Mouse (Mus musculus): ENCODE data around the gene Usp48. TPM values are rescaled to one million over a fixed set of nuclear protein-coding genes. Genes with fewer than 3 reads are reported as not detected.
A peak's percentile ranks its signal among the peaks of the same experiment; 100 is the strongest.

The Usp48 gene
- polyA plus RNA-seq, 1 experiment: 26.7 TPM

GRCm38 (mm10) chr4:137661078-137661450, 67.5 kb downstream of the Usp48 start:
- Histone ChIP-seq H3K4me3 (ENCODE audit: low read depth, low read length) (no peak overlapping the region), H3K27ac (ENCODE audit: insufficient read depth, low read depth, low read length) (no peak overlapping the region), H3K36me3 (ENCODE audit: control insufficient read depth, insufficient read depth, low read length) (peaks cover 15% of the 10 kb centered on the region), H3K4me1 (ENCODE audit: control insufficient read depth, insufficient read depth, insufficient read length, low read length) (0 out of 2 replicates have a peak, but pooled peaks cover 4% of the 10 kb centered on the region), H3K27me3 (ENCODE audit: control insufficient read depth, insufficient read depth, low read length) (peaks cover 19% of the 10 kb centered on the region)
- WGBS: 57% methylated on average over 2 of the region's 2 CpGs
- TF ChIP-seq CTCF (IDR thresholded peaks at IDR 0.05; ENCODE audit: extremely low read depth, insufficient read length, insufficient replicate concordance, low read depth, low read length): no peak
- no peak for TF ChIP-seq POLR2A (IDR thresholded peaks at IDR 0.05; ENCODE audit: low read depth, low read length)

- peaks cover 24% of the 10 kb centered on the region for H3K27me3 ChIP-seq (ENCODE audit: control insufficient read depth, insufficient read depth, low read length)
- H3K4me3 ChIP-seq (ENCODE audit: low read depth, low read length): no peak overlapping the region
- WGBS: 79% methylated on average over 6 of the region's 6 CpGs
- H3K27ac ChIP-seq (ENCODE audit: insufficient read depth, low read depth, low read length): no peak overlapping the region
- H3K36me3 ChIP-seq (ENCODE audit: control insufficient read depth, insufficient read depth, low read length): peaks cover 10% of the 10 kb centered on the region
- 0 out of 2 replicates have a peak, but pooled peaks cover 4% of the 10 kb centered on the region for H3K4me1 ChIP-seq (ENCODE audit: control insufficient read depth, insufficient read depth, insufficient read length, low read length)
- TF ChIP-seq POLR2A (IDR thresholded peaks at IDR 0.05; ENCODE audit: low read depth, low read length) (no peak), CTCF (IDR thresholded peaks at IDR 0.05; ENCODE audit: extremely low read depth, insufficient read length, insufficient replicate concordance, low read depth, low read length) (no peak)
Observed at GRCm38 (mm10) chr4:137661547-137661946, 68.0 kb downstream of the Usp48 start.

GRCm38 (mm10) chr4:137663491-137663890, 69.9 kb downstream of the Usp48 start:
- H3K27ac ChIP-seq (ENCODE audit: insufficient read depth, low read depth, low read length): no peak overlapping the region
- 59% methylated on average over 4 of the region's 4 CpGs for WGBS
- 0 out of 2 replicates have a peak, but pooled peaks cover 4% of the 10 kb centered on the region for H3K4me1 ChIP-seq (ENCODE audit: control insufficient read depth, insufficient read depth, insufficient read length, low read length)
- TF ChIP-seq CTCF (IDR thresholded peaks at IDR 0.05; ENCODE audit: extremely low read depth, insufficient read length, insufficient replicate concordance, low read depth, low read length) (no peak), POLR2A (IDR thresholded peaks at IDR 0.05; ENCODE audit: low read depth, low read length) (no peak)
- no peaks in the 10 kb centered on the region for H3K36me3 ChIP-seq (ENCODE audit: control insufficient read depth, insufficient read depth, low read length)
- H3K27me3 ChIP-seq (ENCODE audit: control insufficient read depth, insufficient read depth, low read length): peaks cover 24% of the 10 kb centered on the region
- no peak overlapping the region for H3K4me3 ChIP-seq (ENCODE audit: low read depth, low read length)

- under 1% methylated on average over 44 of the region's 44 CpGs for WGBS
- Histone ChIP-seq H3K4me1 (ENCODE audit: control insufficient read depth, insufficient read depth, insufficient read length, low read length) (0 out of 2 replicates have a peak, but pooled peaks cover 4% of the 10 kb centered on the region), H3K27ac (ENCODE audit: insufficient read depth, low read depth, low read length) (no peak within 1 kb of the TSS), H3K4me3 (ENCODE audit: low read depth, low read length) (peak within 1 kb of the TSS; percentile 46), H3K27me3 (ENCODE audit: control insufficient read depth, insufficient read depth, low read length) (peaks cover 24% of the 10 kb centered on the region), H3K36me3 (ENCODE audit: control insufficient read depth, insufficient read depth, low read length) (no peaks in the 10 kb centered on the region)
- TF ChIP-seq CTCF (IDR thresholded peaks at IDR 0.05; ENCODE audit: extremely low read depth, insufficient read length, insufficient replicate concordance, low read depth, low read length): no peak
- TF ChIP-seq POLR2A (IDR thresholded peaks at IDR 0.05; ENCODE audit: low read depth, low read length): no peak
Observed at GRCm38 (mm10) chr4:137664433-137664979, 71.0 kb downstream of the Usp48 start, which contains the start of gene Rap1gap. Gene Rap1gap, plus strand, starts transcription at chr4:137664726.

GRCm38 (mm10) chr4:137664980-137665675, 71.6 kb downstream of the Usp48 start:
- Histone ChIP-seq H3K27ac (ENCODE audit: insufficient read depth, low read depth, low read length) (no peak overlapping the region), H3K4me3 (ENCODE audit: low read depth, low read length) (peak overlapping the region; percentile 46), H3K36me3 (ENCODE audit: control insufficient read depth, insufficient read depth, low read length) (no peaks in the 10 kb centered on the region), H3K27me3 (ENCODE audit: control insufficient read depth, insufficient read depth, low read length) (peaks cover 24% of the 10 kb centered on the region), H3K4me1 (ENCODE audit: control insufficient read depth, insufficient read depth, insufficient read length, low read length) (0 out of 2 replicates have a peak, but pooled peaks cover 4% of the 10 kb centered on the region)
- 14% methylated on average over 15 of the region's 15 CpGs for WGBS
- TF ChIP-seq POLR2A (IDR thresholded peaks at IDR 0.05; ENCODE audit: low read depth, low read length) (no peak), CTCF (IDR thresholded peaks at IDR 0.05; ENCODE audit: extremely low read depth, insufficient read length, insufficient replicate concordance, low read depth, low read length) (no peak)

GRCm38 (mm10) chr4:137665791-137666190, 72.2 kb downstream of the Usp48 start:
- no peak for TF ChIP-seq POLR2A (IDR thresholded peaks at IDR 0.05; ENCODE audit: low read depth, low read length)
- TF ChIP-seq CTCF (IDR thresholded peaks at IDR 0.05; ENCODE audit: extremely low read depth, insufficient read length, insufficient replicate concordance, low read depth, low read length): no peak
- H3K27ac ChIP-seq (ENCODE audit: insufficient read depth, low read depth, low read length): no peak overlapping the region
- 83% methylated on average over 5 of the region's 5 CpGs for WGBS
- H3K4me3 ChIP-seq (ENCODE audit: low read depth, low read length): no peak overlapping the region
- peaks cover 24% of the 10 kb centered on the region for H3K27me3 ChIP-seq (ENCODE audit: control insufficient read depth, insufficient read depth, low read length)
- H3K4me1 ChIP-seq (ENCODE audit: control insufficient read depth, insufficient read depth, insufficient read length, low read length): 0 out of 2 replicates have a peak, but pooled peaks cover 4% of the 10 kb centered on the region
- H3K36me3 ChIP-seq (ENCODE audit: control insufficient read depth, insufficient read depth, low read length): no peaks in the 10 kb centered on the region

- Histone ChIP-seq H3K27ac (ENCODE audit: insufficient read depth, low read depth, low read length) (no peak overlapping the region), H3K36me3 (ENCODE audit: control insufficient read depth, insufficient read depth, low read length) (no peaks in the 10 kb centered on the region), H3K4me1 (ENCODE audit: control insufficient read depth, insufficient read depth, insufficient read length, low read length) (0 out of 2 replicates have a peak, but pooled peaks cover 4% of the 10 kb centered on the region), H3K4me3 (ENCODE audit: low read depth, low read length) (no peak overlapping the region), H3K27me3 (ENCODE audit: control insufficient read depth, insufficient read depth, low read length) (peaks cover 24% of the 10 kb centered on the region)
- TF ChIP-seq CTCF (IDR thresholded peaks at IDR 0.05; ENCODE audit: extremely low read depth, insufficient read length, insufficient replicate concordance, low read depth, low read length) (no peak), POLR2A (IDR thresholded peaks at IDR 0.05; ENCODE audit: low read depth, low read length) (no peak)
- 61% methylated on average over 5 of the region's 5 CpGs for WGBS
Observed at GRCm38 (mm10) chr4:137666283-137666957, 72.9 kb downstream of the Usp48 start.

Measured in small intestine, adult 2 months (tissue).